Mouse (Mus musculus): ENCODE data around the gene Sema3g.

- TF ChIP-seq CTCF (IDR thresholded peaks at IDR 0.05; ENCODE audit: borderline replicate concordance, insufficient read depth, low read length) (no peak), POLR2A (IDR thresholded peaks at IDR 0.05; ENCODE audit: low read depth, low read length) (no peak)
These were observed 50.8 kb downstream of the Sema3g start for GRCm38 (mm10) chr14:31268301-31269001.
